Mouse (Mus musculus): ENCODE data around the gene Sppl2b.

GRCm38 (mm10) chr10:80835617-80836016 lies 19.5 kb upstream of the Sppl2b start:
- TF ChIP-seq POLR2A (IDR thresholded peaks at IDR 0.05; ENCODE audit: borderline replicate concordance, control insufficient read depth, low read depth, low read length) (no peak), CTCF (IDR thresholded peaks at IDR 0.05; ENCODE audit: control insufficient read depth, insufficient read depth, low read length) (no peak)

Measured in bone marrow, adult 2 months (tissue).